Mouse (Mus musculus) T-helper 2 cell (primary cell): ENCODE measurements around the gene Tox2.

Source experiments
- in situ Hi-C: fragments of 300-600 bp; cut with MboI, MseI; formaldehyde crosslinking; loops from one replicate; pipeline ENCODE4 v1.15.1; 2025; ENCODE audit warnings: high pct_unique_total_duplicates

The Tox2 gene

GRCm38 (mm10) chr2:163254228-163254627, 51.3 kb downstream of the Tox2 start:
- in situ Hi-C loops = no loop called here

DNA sequence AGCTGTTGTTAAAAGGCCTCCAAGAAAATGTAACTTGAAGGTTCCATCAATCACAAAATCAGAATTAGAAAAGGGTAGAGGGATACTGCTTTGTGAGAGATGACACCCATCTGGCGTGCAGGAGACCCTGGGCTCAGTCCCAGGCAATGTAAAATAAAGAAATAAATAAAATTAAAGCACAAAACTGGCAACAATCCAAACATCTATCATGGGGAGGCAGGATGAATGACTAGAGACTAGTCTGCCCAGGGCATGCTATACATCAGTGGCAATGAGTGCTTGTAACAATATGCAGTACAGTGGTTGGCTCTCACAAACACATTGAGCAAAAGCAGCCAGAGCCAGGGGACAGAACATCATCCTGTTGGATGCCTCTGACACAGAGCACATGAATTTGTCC, 53.8 kb downstream of the Tox2 start:
- in situ Hi-C loops = no loop called here

GRCm38 (mm10) chr2:163261362-163262054, 58.6 kb downstream of the Tox2 start:
- in situ Hi-C loops = no loop called here

GRCm38 (mm10) chr2:163262055-163262420, 59.1 kb downstream of the Tox2 start:
- in situ Hi-C loops = no loop called here

- in situ Hi-C loops = no loop called here
These were observed 64.2 kb downstream of the Tox2 start for GRCm38 (mm10) chr2:163267097-163267496.

DNA sequence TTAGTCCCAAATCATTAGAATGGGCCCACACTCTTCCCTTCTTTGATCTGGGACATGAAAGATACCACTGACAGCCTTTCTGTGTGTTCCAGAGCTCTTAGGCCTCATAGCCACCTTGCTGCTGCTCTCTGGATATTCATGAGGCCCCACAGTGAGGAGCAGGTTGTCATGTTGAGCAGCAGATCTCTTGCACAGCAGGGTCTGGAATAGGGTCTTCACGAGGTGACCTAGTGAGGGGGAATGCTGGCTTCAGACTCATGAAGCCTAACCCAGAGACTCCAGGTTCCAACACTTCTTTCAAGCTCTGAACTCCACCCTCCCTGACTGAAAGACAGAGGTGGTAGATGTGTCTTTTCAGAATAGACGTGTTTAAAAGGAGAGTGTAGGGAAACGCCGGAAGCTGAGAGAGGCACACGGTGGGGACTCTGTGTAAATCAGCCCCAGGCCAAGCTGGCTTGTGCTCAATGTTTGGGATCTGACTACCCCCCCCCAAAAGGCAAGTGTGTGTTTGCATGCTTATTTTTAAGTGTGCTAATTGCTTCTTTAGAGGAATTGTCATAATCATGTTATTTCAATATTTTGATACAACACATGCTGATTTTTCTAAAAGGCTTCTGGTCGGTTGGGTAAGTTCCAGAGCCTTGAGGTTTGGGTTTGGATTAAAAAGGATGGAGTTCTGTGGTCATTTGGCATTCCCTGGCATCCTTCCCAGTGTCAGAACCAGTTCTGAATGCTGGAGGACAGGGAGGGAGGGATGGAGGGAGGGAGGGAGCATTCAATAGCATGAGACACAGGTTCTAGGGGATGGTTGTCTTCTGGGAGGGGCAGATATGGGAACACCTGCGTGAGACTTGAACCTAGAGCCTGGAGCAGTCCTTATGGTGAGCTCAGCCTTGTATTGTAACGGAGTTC, 68.9 kb downstream of the Tox2 start:
- in situ Hi-C loops = no loop called here

DNA sequence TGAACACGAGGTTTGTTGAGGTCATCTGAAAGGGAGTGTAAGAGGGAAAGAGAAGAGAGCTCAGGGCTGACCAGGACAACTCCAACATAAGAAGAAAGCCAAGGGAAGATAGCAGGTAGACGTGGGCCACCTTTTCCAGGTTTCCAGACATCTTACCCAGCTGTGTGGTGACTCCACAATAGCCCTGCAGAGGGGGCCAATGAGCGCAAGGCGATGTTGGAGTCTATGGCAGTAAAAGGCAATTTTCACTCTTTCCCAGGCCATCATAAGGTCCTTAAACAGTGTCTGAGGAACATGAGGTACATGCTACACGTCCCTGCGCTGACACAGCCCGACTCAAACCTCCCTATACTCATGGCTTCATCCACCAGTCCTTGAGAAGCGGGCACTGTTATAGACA, 70.9 kb downstream of the Tox2 start:
- in situ Hi-C loops = no loop called here

- in situ Hi-C loops = no loop called here
These were observed 73.1 kb downstream of the Tox2 start for GRCm38 (mm10) chr2:163275986-163276385.

DNA sequence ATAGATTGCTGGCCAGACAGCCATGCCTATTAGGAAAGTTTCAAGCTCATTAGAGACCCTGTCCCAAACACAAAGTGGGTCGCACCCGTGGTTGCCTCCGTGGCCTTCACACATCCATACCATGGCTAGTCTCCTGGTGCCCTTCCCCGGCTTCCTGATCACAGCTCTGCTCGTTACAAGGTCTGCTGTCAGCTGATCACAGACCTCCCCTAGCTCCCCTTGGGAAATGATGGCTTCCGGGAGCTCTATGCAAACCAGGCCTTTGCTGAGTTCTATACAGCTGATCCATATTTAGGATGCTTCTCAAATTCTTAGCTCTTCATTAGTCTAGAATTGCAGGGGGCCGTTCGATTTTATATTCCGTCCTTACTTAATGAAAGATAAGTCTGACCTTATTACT, 75.1 kb downstream of the Tox2 start:
- in situ Hi-C loops = no loop called here

- in situ Hi-C loops = no loop called here
These were observed 77.9 kb downstream of the Tox2 start for GRCm38 (mm10) chr2:163280636-163281322.

DNA sequence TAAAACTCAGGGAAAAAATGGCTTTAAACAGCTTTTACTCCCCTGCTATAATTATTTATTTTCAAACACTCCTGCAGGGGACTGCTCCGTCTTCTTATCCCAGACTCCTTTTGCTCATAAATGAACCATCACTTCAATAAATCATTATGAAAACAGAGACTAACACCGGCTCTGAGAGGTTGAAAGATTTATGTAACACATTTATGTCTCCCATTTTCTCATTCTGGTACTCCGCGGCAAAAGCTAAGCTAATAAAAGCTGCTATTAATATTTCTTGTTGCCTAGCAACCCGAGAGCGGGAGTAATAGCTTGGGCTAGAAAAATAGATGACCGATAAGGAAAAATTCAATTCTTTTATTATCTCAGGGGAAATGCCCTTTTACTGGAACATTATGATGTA, 81.9 kb downstream of the Tox2 start:
- in situ Hi-C loops = no loop called here

DNA sequence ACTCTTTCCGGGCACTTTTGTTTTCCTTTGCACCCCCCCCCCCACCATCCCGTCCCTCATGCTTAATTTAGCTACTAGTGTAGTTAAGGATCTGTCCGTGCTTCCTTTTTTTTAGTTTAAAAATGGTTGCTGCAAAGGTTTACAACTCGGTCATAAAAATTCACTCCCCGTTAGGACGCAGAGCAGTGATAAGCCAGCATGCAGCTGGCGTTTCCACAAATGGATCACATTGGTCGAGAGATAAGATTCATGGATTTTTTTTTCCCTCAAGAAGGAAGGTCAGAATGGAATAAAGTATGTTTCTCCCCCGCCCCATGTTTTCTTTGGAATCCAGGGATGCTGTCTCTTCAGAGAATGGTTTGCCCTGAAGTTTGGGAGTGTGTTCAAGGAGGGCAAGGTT, 82.4 kb downstream of the Tox2 start:
- in situ Hi-C loops = no loop called here

DNA sequence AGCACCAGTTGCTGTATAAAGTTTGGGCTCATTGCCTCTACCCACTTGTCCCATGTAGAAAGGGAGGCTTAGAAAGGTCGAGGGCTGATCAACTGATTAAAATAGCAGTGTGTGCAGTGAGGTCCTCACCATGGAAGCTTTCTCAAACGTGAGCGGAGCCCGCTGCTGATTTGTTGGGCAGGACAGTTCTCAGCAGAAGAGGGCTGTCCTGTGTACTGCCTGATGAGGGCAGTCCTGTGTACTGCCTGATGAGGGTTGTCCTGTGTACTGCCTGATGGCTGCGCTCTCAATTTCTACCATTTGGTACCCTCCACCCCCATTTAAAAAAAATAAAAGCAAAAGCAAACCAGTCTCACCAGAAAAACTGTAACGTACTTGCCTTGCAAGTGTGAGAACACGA, 82.8 kb downstream of the Tox2 start:
- in situ Hi-C loops = no loop called here

- in situ Hi-C loops = no loop called here
These were observed 86.0 kb downstream of the Tox2 start for GRCm38 (mm10) chr2:163288881-163289379.

- in situ Hi-C loops = no loop called here
These were observed 94.2 kb downstream of the Tox2 start for GRCm38 (mm10) chr2:163296999-163297630.

- in situ Hi-C loops = no loop called here
These were observed 97.4 kb downstream of the Tox2 start for GRCm38 (mm10) chr2:163300069-163301060.

DNA sequence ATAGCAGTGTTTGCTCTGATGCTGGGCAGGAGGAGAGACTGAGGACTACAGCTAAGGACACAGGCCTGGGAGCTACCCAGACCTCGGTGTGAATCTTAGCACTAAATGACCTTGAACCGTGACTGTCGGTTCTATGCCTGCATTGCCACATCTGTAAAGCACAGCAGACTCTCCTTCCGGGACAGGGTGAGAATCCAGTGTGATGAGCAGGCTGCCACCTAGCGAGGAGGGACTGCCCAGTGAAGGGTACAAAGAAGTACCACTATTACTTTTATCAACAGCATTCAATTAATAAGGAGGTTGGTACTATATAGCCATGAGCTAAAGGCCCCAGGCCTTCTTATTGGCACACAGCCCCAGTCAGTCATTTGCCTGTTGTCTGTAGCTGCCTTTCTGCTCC, 98.7 kb downstream of the Tox2 start:
- in situ Hi-C loops = no loop called here

GRCm38 (mm10) chr2:163303037-163303436, 100.1 kb downstream of the Tox2 start:
- in situ Hi-C loops = no loop called here

DNA sequence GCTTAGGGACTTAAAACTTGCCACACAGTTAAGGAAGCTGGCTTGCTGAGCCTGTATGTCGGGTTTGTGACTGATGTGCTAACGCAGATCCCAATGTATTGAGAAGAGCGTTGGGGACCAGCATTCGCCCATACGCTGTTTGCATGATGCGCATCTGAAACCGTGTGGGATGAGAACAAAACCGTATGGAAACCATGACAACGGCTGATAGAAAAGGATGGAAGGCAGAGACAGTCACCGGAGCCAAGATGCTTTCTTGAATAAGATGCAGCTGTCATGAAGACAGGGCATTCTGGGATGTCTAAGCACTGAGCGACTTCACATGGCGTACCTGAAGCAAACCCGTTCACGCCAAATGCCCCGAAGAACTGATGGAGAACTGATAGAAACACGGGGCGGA, 106.5 kb downstream of the Tox2 start:
- in situ Hi-C loops = no loop called here

- in situ Hi-C loops = no loop called here
These were observed 107.3 kb downstream of the Tox2 start for GRCm38 (mm10) chr2:163310163-163310688.
